In genomic region chr2:34157746-34158145, GRCm38 (mm10) we compare ENCODE assay signal across 20 mouse cellular contexts.
DNase-seq lines count a peak whose midpoint lies in the region; ATAC-seq and TF ChIP-seq lines count a peak whose summit lies in the region.
"Had no signal": no experiment of that assay in that cellular context is flagged by ENCODE, and none has a peak within 500 bp of the region (broad histone marks: within the 10 kb centered on the region; RNA-seq: fewer than 3 reads in every experiment).

No protein-coding gene starts in this region.

- no peaks in the 10 kb centered on the region for H3K27me3 ChIP-seq in liver, postnatal 0 days (ENCODE audit: insufficient read depth, low read length)
- H3K27me3 ChIP-seq: embryonic facial prominence, embryonic 12.5 days; forebrain, embryonic 15.5 days; intestine, embryonic 15.5 days had no signal

- no peaks in the 10 kb centered on the region for H3K36me3 ChIP-seq in liver, postnatal 0 days (replicated peaks; ENCODE audit: insufficient read depth, low read length)
- H3K36me3 ChIP-seq: embryonic facial prominence, embryonic 12.5 days; forebrain, embryonic 15.5 days; heart, embryonic 10.5 days; intestine, embryonic 15.5 days had no signal

- no peak overlapping the region for H3K27ac ChIP-seq in liver, postnatal 0 days (ENCODE audit: low read depth)
- H3K27ac ChIP-seq: embryonic facial prominence, embryonic 12.5 days; forebrain, embryonic 15.5 days; heart, embryonic 10.5 days; hindbrain, embryonic 14.5 days; intestine, embryonic 15.5 days had no signal

- 66% methylated on average over 3 of the region's 3 CpGs for WGBS in liver, postnatal 0 days (ENCODE audit: insufficient replicate concordance)

- H3K9ac ChIP-seq in liver, postnatal 0 days (replicated peaks), result no peak overlapping the region
- H3K9ac ChIP-seq: embryonic facial prominence, embryonic 12.5 days; forebrain, embryonic 15.5 days; hindbrain, embryonic 14.5 days; intestine, embryonic 15.5 days had no signal

- TF ChIP-seq CTCF in liver, postnatal 0 days (IDR thresholded peaks at IDR 0.05; ENCODE audit: low read depth), result no peak

- H3K4me2 ChIP-seq in liver, postnatal 0 days (ENCODE audit: low read depth, low read length), result no peak overlapping the region
- H3K4me2 ChIP-seq: embryonic facial prominence, embryonic 12.5 days; forebrain, embryonic 15.5 days; hindbrain, embryonic 14.5 days; intestine, embryonic 15.5 days had no signal

- no peak for TF ChIP-seq EP300 in liver, postnatal 0 days (IDR thresholded peaks at IDR 0.05; ENCODE audit: low read depth)

- H3K9me3 ChIP-seq in liver, postnatal 0 days (ENCODE audit: low read length), result no peaks in the 10 kb centered on the region
- H3K9me3 ChIP-seq: embryonic facial prominence, embryonic 12.5 days; forebrain, embryonic 15.5 days; heart, embryonic 10.5 days; intestine, embryonic 15.5 days had no signal

- ATAC-seq in liver, postnatal 0 days, result peak; percentile 43; the same call in 1 of the 2 replicates
- ATAC-seq: forebrain, embryonic 15.5 days; intestine, embryonic 15.5 days had no signal

- no peak overlapping the region for H3K4me3 ChIP-seq in liver, postnatal 0 days (ENCODE audit: low read depth, low read length)
- H3K4me3 ChIP-seq: embryonic facial prominence, embryonic 12.5 days; forebrain, embryonic 15.5 days; heart, embryonic 10.5 days; intestine, embryonic 15.5 days had no signal

- DNase-seq in cerebellum, postnatal 14 days, result peak; percentile 16 to 23
- no peak for DNase-seq in cerebellum, postnatal 36 days
- DNase-seq in liver, postnatal 0 days, result peak; percentile 64
- DNase-seq in liver, result no peak
- peak; percentile 57 for DNase-seq in adrenal gland, adult 2 months
- DNase-seq in adrenal gland, postnatal 25 days, result peak; percentile 21
- DNase-seq in lung, postnatal 14 days, result no peak
- no peak for DNase-seq in T-cell, adult 2 months (ENCODE audit: low spot score)
- DNase-seq: cerebellum, adult 11 months; cerebellum, adult 8-10 months; gastrocnemius, postnatal 10 days; heart, adult 18-20 months; heart, postnatal 10 days; heart, postnatal 4 days; kidney, adult 18-20 months had no signal

- 0 out of 2 replicates have a peak, but pooled peaks cover 2% of the 10 kb centered on the region for H3K4me1 ChIP-seq in liver, postnatal 0 days (ENCODE audit: insufficient read depth)
- H3K4me1 ChIP-seq: embryonic facial prominence, embryonic 12.5 days; forebrain, embryonic 15.5 days; intestine, embryonic 15.5 days had no signal

Comparison
In these comparisons a context has a peak if more than half of its experiments do, and no peak if none do; other contexts are left out.
1. DNase-seq: peak in cerebellum, postnatal 14 days (2 of 2), liver, postnatal 0 days (single experiment), adrenal gland, adult 2 months (single experiment) and adrenal gland, postnatal 25 days (single experiment); none in cerebellum, postnatal 36 days (0 of 2), liver (single experiment), lung, postnatal 14 days (single experiment) and T-cell, adult 2 months (single experiment).